Mouse (Mus musculus) kidney, postnatal 14 days (tissue): ENCODE data around the gene Trim2.
A peak's percentile ranks its signal among the peaks of the same experiment; 100 is the strongest.

ENCODE experiments used
- DNase-seq: peaks from one replicate; pipeline ENCODE4 v3.0.0; 2022; ENCODE audit warnings: mixed read lengths

Gene Trim2

DNA sequence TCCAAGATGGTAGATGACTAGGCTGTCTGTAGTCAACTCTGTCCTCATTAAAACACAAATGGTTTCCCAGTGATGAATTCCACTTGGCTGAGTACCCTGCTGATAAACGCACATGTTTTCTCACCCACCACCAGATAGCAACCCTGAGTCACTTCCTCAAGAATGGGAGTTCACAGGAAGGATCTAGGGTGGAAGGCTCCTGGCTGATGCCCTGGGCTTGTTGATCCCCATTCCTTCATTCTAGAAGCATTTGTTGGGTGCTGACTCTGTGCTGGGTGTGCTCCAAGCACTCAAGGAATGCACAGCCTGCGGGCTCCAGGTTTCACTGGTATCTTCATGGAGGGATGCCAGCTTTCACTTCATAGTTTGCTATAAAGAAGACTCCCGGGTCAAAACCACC is 12.8 kb upstream of the Trim2 start:
- peak; percentile 60 for DNase-seq

DNA sequence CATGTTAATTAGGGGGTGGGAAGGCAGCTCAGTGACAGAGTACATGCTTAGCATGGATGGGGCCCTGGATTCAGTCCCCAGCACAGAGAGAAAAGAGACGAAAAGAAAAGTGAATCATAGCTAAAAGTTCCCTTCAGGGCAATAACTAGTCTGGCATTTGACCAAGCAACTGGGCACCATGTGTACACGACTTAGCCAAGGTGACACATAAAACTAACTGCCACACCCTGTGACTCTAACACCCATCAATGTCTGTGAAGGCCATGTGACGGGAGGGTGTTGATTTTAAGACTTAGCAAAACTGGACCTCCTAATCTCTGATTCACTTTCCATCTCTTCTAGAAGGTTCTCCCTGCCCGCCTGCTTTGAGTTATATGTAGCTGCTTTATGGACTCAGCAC is 12.2 kb upstream of the Trim2 start:
- no peak for DNase-seq

DNA sequence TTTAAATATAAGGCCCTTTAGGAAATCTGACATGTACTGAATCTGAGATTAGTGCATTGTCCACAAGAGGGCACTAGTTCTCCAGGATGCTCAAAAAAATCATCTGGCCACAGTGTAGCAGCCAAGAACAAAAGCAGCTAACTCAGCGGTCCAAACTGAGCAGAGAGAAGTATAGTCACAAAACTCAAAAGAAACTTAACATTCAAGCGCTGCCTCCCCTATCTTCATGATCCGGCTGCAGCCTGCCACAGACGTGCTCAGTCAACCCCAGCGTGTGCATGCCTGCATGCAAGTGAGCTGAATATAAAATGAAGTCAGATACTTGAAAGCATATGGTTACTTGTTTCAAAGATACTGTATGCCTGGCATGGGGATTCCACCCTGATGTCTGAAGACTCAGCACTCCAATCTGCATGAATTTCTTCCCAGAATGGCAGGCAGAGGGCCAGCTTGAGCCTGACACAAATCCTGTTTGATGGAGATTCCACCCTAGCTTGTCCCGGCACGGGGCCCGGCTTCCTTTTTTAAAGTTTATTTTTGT is 8.0 kb upstream of the Trim2 start:
- peak; percentile 84 for DNase-seq

DNA sequence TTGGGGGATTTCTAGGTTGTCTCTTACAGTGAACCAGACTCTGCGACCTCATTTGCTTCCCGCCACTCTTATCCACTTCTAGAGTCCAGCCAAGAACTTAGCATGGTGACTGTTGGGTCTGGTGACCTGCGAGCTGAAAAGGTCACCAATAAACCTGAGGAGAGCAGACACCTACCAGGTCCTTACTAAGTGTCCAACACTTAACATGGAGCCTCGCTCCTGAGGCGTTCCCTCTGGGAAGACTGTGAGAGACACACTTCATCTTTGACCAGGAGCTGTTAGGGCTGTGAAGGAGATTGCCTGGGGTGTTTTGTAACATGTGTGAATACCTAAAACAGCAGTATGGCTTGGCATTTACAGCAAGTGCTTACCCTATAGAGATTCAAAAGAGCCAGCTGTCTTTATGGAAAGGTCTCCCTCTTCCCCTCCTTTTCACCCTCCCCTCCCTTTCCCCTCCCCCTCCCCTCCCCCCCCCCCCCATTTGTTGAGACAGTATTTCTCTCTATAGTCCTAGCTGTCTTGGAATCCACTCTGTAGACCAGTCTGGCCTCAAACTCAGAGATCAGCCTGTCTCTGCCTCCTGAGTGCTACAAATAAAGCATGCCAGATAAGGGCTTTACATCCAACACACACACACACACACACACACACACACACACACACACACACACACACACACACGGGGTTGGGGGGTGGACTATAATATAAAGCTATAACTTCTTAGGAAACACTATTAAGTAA is 7.3 kb upstream of the Trim2 start:
- DNase-seq, result no peak

DNA sequence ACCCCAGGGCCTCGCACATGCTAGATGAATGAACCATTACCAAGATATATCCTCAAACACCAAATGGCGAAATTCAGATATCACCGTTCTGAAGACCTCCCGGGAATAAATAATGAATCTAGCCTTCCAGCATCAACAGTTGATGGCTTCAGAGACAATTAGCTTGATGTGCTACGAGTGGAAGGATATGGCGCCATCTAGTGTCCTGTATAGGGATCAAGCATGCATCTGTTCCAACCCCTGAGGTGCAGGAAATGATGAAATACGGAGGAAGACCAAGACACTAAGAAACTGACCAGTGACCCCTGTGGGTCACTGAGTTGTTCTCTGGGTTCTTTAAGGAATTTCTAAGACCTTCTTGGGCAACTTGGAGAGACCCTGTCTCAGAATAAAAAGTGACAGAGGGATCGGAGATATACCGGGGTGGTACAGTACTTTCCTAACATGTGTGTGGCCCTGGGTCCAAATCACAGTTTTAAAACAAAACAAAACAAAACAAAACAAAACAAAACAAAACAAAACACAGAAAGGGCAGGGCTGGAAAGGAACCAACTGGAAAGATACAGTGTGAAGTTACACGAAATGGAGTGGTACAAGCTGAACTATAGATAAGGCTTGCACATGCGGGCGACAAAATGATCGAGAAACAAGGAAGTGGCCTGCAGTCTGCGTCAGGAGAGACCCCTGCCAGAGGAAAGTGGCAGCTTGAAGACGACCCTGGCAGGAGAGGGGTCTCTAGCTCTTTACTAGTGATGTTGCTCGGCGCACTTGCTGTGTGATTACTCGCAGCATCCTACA is 6.5 kb upstream of the Trim2 start:
- peak; percentile 84 for DNase-seq

DNA sequence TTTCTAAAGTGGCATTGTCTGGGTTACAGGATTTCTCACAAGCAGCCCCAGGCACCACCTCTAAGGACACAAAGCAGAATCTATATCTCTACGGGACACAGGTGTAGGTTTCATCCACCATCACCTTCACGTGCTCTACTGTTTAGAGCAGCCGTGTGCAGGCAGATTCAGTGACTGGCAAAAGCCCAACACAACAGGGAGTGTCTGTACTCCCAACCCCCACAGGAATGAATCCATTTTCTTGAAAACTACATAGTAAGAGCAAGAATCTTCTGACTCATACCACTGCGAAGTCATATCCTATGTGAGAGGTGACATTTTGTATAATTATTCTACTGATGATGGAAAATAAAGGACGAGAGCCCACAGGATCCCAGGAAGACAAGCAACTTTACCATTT is 5.6 kb upstream of the Trim2 start:
- no peak for DNase-seq

DNA sequence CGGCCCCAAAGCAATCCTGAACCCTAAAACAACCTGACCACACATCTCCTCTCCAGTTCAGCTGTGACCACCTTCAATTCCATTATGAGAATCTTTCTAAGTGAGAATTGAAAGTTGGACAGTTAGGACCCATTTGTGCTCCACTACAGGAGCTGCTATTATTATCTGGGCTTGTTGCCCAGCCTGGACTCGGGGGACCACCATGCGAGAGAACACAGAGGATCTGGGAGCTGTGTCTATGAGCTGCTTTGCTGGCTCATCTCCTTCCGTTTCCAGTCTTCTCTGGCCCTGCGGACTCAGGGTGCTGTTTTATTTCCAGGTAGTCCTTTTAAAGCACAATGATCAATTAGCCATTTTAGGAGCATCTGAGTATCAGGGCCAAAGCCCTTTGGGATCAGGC is 839 bp upstream of the Trim2 start:
- DNase-seq, result no peak

DNA sequence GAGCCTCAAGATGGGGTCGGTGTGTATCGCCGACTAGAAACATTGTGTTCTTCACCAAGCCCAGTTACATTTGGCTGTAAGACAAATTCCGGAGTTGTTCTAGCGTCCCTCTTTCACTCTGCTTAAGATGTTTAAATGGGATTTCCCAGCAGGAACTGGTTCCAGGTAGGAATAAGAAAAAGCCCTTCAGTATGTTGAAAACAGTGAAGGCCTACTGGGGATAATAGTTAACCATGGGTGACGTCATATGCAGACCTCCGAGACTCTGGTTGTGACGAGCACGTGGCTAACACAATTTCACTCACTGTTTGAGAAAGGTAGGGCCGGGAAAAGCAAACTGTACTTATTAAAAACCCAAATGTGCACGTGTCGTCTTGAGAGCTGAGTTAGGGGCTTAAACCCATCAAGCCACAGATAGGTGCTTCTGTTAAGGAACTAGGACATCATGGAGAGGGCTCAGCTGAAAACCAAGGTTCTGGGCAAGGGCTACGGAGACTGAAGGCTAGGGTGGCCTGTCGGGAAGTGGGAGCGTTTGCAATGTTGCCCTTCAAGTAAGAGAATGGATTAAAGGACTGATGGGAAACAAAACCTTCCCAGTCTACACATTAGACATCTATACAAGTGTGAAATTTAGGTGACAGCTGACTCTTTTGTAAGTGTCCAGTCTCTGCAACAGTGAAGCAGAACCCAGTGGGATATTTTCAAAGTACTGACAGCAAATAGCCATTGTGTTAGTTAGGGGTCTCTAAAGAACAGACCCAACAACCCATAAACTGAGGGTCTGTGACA is 761 bp downstream of the Trim2 start:
- no peak for DNase-seq

DNA sequence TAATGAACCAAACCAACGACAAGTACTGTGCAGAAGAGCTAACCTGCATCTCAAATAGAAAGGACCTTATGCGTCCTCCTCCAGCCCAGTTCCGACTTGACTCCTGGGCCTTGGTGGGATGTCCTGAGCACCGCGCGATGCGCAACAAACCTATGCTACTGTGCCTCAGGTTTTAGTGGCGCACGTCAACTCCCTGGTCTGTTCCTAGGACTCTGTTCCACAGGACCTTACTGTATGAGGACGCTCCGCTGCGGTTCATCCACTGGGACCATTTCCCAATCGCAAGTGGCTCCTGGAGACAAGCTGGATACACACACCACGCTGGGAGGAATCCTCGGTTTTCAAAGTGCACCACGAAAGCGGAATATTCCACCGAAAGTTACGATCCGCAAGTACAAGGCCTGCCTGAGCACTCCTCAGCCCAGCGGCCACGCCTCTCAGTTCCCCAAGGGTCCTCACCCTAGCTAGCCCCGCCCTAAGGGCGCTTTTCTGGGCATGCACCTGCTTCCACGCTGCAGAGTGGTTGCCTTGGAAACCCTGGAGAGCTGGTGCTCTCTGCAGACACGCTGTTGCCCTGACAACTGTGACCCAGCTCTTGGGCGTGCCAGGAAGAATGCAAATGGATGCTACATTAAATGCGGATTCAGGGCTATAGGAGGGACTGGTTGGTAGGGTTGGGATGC is 1.5 kb downstream of the Trim2 start:
- peak; percentile 65 for DNase-seq

DNA sequence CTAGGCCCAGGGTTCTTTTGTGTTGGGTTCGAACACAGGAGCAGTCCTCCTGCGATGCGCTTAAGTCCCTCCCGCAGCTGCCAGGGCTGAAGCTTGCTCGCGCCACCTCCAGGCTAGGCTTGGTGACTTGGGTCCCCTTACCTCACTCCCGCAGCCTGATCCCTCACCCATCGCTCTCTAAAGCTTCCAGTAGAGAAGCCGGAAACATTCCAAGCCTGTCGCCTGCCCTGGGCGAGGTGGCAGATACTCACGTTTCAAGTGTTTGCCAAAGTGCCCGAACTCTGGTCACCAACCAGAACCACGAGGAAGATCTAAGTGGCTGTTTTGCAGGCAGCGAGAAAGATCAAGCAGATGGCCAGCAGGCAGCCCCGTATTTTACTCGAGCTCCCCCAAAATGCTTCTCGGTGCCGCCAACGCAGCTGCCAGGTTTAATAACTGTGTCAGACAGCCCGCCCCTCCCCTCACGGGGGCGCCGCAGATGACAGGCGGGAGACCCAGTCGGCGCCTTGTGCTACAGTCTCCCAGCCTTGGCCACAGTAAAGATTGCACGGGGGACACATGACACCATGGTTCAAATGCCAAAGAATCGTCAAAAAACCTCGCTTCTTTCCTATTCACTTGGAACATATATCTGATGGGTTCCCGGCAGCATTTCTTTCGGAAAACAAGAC is 2.2 kb downstream of the Trim2 start:
- DNase-seq, result peak; percentile 49

DNA sequence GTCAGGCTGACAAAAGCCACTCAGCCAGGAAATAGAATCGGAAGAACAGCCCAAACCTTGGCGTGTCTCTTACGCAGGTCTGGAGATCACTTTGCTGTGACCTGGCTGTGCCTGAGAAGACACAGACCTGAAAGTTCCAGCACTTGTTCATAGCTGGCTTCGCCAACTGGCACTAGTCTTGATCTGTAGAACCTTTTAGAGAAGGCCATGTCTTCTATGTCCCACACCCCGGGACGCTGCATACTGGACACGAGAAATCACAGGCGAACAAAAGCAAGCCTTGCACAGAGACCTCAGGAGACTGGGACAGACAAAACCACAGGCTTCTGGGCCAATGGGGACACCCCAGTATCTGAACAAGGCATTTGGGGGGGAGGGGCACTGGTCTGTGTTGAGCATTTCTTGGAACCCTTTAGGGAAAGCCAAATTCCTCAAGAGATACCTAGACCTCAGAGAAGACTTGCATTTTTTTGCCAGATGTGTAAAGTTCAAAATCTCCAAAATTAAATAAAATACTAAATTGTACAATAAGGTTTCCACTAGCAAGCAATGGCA is 3.2 kb downstream of the Trim2 start:
- DNase-seq, result no peak

DNA sequence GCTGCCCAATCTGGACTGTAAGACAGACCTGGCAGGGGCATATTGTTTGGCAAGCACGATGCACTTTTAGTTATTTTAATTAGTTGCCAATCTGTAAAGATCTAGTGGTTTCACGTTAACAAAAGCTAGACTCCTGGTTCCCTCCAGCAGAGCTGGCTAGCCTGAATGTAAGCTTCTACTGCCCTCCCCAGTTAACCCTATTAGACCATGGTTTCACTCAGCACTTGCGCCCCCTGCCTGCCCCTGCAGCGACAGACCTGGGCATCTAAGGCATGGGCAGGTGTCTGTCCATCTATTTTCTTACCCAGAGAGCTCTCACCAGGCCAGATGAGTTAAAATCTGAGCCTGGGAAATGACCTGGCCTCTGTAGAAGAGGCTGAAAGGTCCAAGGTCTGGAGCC is 4.4 kb downstream of the Trim2 start:
- peak; percentile 82 for DNase-seq

DNA sequence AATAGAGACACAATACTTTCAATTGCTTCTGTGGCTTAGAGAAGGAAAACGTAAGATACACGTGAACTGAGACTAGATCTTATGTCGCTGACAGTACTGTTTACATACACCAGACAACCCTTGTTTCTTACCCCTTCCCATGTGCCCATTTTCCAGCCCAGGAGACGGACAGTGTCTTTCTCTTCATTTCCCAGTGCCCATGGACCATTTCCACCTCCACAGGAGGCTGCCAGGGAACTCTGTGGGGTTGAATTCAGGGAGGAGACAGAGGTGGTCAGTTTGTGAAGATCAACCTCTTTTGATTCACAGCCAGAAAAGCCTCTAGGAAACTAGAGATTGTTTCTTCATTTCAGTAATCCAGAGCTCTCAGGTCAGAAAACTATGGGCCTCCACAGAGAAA is 5.0 kb downstream of the Trim2 start:
- DNase-seq, result no peak

DNA sequence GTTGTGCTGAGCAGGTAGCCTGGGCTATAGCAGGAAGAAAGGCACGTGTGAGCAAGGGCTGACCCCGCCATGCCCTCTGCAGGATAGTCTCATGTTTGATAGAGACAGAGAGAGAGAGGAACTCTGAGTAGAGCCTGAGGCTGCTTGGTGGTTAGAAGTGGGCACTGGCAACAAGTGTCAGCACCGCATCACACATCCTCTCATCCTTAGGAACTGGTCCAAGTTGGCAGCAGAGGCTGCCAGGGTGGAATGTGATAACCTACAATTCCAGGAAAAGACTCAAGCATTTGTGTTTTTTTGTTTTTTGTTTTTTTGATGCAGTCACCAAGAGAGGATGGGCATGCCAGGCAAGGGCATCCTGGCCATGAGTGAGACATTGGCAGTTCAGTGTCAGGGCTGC is 8.5 kb downstream of the Trim2 start:
- no peak for DNase-seq

DNA sequence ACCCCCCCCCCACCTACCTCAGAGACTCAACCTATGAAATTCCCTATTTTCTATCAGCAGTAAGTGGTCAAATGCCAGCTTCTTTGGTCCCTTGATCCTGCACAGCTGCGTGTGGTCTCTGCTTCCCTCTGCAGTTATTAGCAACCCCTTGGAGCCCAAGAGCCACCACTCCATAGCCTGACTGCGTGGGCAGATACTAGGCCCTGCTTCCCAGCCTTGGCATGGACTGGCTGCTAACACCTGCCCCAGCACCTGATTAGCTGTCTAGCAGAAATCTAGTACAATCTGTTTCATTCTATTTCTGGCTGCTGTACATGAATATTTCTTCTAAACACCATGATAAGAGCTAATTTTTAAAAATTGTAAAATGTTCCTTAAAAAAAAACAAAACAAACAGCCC is 10.0 kb downstream of the Trim2 start:
- no peak for DNase-seq

DNA sequence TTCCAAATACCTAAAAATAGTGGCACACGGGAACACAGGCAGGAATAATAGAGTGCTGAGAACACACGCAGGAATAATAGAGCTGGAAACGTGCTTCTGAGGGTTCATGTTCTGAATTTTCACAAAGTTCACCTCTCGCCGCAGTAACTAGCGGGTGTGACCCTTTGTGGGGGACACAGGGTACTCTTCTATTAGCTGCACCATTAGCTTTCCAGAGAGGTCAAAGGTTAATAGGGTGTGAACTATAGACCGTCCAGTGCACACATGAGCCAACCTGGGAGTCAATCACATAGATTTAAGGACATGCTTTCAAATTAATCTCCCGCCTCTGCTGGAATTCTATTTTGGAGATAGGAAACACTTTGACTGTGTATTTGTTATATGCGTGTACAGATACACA is 11.9 kb downstream of the Trim2 start:
- DNase-seq, result peak; percentile 43

DNA sequence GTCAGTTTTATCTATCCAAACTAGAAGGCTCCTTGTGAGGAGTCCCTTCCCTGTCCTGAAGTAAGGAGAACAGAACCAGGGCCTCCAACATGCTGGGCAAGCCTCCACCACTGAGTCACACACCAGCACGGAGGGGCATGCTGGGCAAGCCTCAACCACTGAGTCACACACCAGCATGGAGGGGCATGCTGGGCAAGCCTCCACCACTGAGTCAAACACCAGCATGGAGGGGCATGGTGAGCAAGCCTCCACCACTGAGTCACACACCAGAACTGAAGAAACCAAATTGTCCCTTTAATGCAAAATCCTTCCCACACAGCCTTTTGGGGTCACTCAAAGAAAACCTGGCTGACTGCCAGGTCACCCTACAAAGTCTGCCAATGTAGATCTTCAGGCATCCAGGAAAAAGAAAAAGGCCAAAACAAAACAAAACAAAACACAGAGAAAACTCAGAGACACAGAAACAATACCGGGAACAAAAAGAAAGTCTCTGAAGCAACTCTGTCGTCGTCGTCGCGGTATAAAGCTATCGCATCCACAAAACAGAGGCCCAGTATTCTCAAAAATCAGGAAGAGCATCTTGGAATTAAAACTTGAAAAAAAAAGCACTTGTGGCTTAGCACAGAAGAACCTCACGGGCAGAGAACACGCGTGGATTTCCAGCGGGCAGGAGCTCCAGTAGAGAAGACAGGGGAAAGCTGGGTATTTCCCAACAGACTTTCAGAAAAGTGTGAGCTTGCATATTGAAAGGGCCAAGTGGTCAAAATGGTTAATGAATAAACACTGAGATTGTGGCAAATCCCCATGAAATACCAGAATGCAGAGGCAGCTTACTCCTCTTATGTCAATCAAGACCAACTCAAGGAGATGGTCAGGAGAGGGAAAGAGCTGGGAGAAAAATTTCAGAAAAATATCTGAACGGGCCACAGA is 12.7 kb downstream of the Trim2 start:
- DNase-seq, result peak; percentile 59

DNA sequence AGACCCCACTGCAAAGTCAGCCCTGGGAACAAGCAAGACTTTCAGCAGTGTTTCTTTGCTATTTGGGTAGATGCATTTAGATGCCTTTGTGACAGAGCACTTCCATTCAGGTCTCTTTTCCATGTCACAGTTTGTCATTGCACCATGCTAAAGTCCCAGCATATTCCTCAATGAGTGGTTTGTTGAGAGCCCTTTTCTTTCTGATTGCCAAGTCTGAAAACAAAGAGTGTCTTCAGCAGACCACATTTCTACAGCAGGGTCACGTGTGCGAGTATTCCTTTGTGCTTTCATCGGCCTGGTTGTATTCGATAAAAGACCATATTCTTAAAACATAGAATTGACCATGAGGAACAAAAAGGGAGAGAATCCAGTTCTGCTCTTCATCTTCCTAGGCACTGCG is 14.4 kb downstream of the Trim2 start:
- no peak for DNase-seq

DNA sequence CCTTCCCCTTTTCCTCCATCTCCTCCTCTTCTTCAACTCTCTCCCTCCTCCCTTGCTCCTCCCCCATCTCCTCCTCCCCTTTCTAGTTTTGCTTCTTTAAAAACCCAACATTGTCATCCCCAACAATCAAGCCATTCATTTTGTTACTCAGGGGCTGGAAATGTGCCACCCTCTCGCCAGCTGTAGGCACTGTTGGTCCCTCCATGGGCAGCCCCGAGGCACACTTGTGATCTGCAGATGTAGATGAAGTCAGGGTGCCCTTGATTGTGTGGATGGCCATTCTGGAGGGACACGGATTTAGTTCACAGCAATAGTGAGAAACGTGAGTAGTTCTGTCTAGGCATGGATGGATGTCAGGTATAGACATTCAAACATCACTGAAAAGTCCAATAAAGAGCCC is 17.7 kb downstream of the Trim2 start:
- no peak for DNase-seq

DNA sequence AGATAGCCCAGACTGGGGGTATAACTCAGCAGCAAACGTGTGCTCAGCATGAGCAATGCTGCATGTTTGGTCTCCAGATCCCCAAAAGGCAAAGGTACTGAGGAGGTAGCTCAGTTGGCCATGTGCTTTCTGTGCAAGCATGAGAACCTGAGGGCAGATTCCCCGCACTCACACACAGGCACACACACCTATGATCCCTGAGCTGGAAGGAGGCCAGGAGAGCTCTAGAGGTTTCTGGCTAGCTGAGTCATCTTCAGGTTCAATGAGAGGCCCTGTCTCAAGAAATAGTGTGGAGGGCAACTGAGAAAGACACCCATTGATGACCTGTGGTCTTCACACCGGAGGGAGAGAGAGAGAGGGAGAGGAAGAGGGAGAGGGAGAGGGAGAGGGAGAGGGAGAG is 19.4 kb downstream of the Trim2 start:
- peak; percentile 61 for DNase-seq

DNA sequence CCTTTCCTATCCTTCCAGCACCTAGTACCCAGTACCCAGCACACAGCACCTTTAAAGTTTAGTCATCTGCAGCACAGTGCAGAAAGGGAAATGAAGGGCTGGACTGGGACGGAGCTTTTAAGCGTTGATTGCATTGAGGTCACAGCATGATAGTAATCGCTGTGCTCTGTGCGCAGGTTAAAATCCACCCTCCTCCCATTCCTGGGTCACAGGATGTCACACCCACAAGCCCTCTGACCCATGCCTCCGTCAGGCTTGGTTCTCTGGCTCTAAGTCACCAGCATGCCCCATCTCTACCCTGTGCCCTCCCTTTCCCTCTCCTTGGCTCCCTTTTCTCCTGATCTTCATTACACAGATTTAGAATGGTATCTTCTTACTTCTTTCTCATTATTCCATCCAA is 20.4 kb downstream of the Trim2 start:
- DNase-seq, result no peak
